Mouse (Mus musculus) cerebellum, adult 2 months (tissue): Measurements from ENCODE around the gene Btf3. TPM values are rescaled to one million over a fixed set of nuclear protein-coding genes. Genes with fewer than 3 reads are reported as not detected.

Experiments used
- DNase-seq, 2 experiments: peaks; one replicate each; pipeline ENCODE4 v3.0.0; 2021
- H3K27ac ChIP-seq: fragments of 200-500 bp; 2 replicates; pipeline ENCODE4 v1.5.1; 2012; ENCODE audit warnings: low read length, control low read depth, inconsistent platforms; ENCODE audit not compliant: insufficient read depth
- H3K27me3 ChIP-seq: fragments of 200-500 bp; 2 replicates; pipeline ENCODE4 v1.6.1; 2012; ENCODE audit warnings: inconsistent platforms, mild to moderate bottlenecking, low read length, moderate library complexity; ENCODE audit not compliant: control insufficient read depth, insufficient read depth
- H3K4me1 ChIP-seq: fragments of 200-500 bp; 2 replicates; pipeline ENCODE4 v1.6.1; 2011; ENCODE audit warnings: low read length; ENCODE audit not compliant: control insufficient read depth, insufficient read depth
- H3K4me3 ChIP-seq: fragments of 200-500 bp; replicated peaks from 2 replicates; pipeline ENCODE3; 2011; ENCODE audit warnings: mild to moderate bottlenecking, low read depth, low read length, control low read depth; ENCODE audit not compliant: insufficient read depth
- CTCF ChIP-seq: fragments of 200-500 bp; IDR thresholded peaks from 2 replicates; pipeline ENCODE4 v1.5.1; 2011; ENCODE audit warnings: low read depth, mild to moderate bottlenecking, control low read depth, low read length, moderate library complexity, borderline replicate concordance; ENCODE audit not compliant: insufficient read depth
- POLR2A ChIP-seq: fragments of 200-500 bp; IDR thresholded peaks from 2 replicates; pipeline ENCODE4 v1.6.1; 2011; ENCODE audit warnings: low read length, control low read depth, borderline replicate concordance; ENCODE audit not compliant: insufficient read depth
- WGBS: fragments of 180-500 bp; shearing (Covaris S2); methylation state at CpG from one replicate; pipeline ENCODE4 v1.1.7; 2018; 5-methylcytosine and 5-hydroxymethylcytosine counted together
- polyA plus RNA-seq: library from polyadenylated mRNA; depleted of rRNA; stranded (reverse); fragments of >200 nt; gene quantifications from 2 replicates; pipeline ENCODE4 v1.2.3, GENCODE M21; 2012

Btf3 gene
- polyA plus RNA-seq, 1 experiment: 441 TPM

DNA sequence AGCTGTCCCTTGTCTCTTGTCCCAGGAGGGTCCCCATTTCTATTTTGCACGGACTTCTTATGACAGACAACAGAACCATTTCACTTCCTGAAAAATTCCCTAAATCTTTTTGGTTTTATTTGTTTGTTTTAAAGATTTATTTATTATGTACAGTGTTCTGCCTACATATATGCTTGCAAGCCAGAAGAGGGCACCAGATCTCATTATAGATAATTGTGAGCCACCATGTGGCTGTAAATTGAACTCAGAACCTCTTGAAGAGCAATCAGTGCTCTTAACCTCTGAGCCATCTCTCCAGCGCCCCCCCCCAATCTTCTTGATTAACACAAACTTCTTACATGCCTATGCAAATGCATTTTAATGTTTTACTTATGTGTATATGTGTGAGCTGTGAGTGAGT lies 26.1 kb downstream of the Btf3 start:
- no peak for DNase-seq
- 30% methylated on average over 2 of the region's 2 CpGs for WGBS
- no peak for TF ChIP-seq CTCF
- TF ChIP-seq POLR2A: no peak
- Histone ChIP-seq H3K4me1 (no peaks in the 10 kb centered on the region), H3K27me3 (no peaks in the 10 kb centered on the region), H3K4me3 (no peak overlapping the region), H3K27ac (no peak overlapping the region)

- Histone ChIP-seq H3K27ac (no peak overlapping the region), H3K4me3 (no peak overlapping the region), H3K27me3 (no peaks in the 10 kb centered on the region; the same call in 1 of the 2 replicates), H3K4me1 (no peaks in the 10 kb centered on the region)
- DNase-seq: no peak
- no peak for TF ChIP-seq CTCF
- TF ChIP-seq POLR2A: no peak
- WGBS: 75% methylated on average over 12 of the region's 12 CpGs
Observed at GRCm38 (mm10) chr13:98280990-98281650, 35.7 kb downstream of the Btf3 start.

GRCm38 (mm10) chr13:98279686-98280085 lies 37.1 kb downstream of the Btf3 start, which contains the start of gene Gm21976:
Gene Gm21976, plus strand, starts transcription at chr13:98279887.
- 87% methylated on average over 5 of the region's 5 CpGs for WGBS
- H3K27ac ChIP-seq: no peak within 1 kb of the TSS
- no peaks in the 10 kb centered on the region for H3K4me1 ChIP-seq
- no peaks in the 10 kb centered on the region; the same call in 1 of the 2 replicates for H3K27me3 ChIP-seq
- TF ChIP-seq POLR2A (no peak), CTCF (no peak)
- H3K4me3 ChIP-seq: no peak within 1 kb of the TSS
- no peak for DNase-seq

DNA sequence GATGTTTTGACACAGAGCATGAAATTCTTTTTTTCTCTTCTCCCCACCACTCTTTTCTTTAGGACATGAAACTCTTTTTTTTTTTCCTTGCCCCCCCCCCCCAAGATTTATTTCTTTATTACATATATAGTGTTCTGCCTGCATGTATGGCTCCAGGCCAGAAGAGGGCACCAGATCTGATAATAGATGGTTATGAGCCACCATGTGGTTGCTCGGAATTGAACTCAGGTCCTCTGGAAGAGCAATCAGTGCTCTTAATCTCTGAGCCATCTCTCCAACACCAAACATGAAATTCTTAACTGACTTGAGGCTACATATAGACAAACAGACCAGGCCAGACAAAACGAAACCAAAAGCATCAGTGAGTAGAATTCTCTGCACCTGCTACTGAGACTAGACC lies 39.3 kb downstream of the Btf3 start:
- 85% methylated on average over 2 of the region's 2 CpGs for WGBS
- no peak overlapping the region for H3K4me3 ChIP-seq
- no peaks in the 10 kb centered on the region for H3K4me1 ChIP-seq

GRCm38 (mm10) chr13:98276253-98276652 lies 40.6 kb downstream of the Btf3 start:
- WGBS: 76% methylated on average over 7 of the region's 7 CpGs
- TF ChIP-seq POLR2A (no peak), CTCF (no peak)

More for the DNA sequence above, 39.3 kb downstream of the Btf3 start:
- Histone ChIP-seq H3K27ac (no peak overlapping the region), H3K27me3 (no peaks in the 10 kb centered on the region)
- TF ChIP-seq POLR2A: no peak
- no peak for TF ChIP-seq CTCF
- no peak for DNase-seq

DNA sequence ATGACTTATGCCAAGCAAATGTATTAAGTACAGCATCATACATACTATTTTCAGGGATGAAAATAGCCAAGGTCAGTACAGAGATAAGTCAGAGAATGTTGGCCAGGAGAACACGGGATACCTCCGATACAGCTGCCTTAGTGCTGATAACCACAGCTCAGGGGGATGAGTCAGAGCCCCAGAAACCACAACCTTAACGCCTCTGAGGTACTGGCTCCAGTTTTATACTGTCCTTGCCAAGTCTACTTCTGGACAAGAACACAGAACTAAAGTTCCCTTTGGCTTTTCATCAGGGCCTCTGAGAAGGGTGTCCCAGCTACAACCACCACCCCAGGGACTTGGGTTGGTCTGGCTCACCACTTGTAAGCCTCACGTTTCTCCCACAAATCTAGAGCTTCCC lies 41.2 kb downstream of the Btf3 start:
- no peak overlapping the region for H3K27ac ChIP-seq
- no peaks in the 10 kb centered on the region for H3K4me1 ChIP-seq
- DNase-seq: no peak
- TF ChIP-seq CTCF: no peak
- TF ChIP-seq POLR2A: no peak
- 79% methylated on average over 4 of the region's 4 CpGs for WGBS
- no peaks in the 10 kb centered on the region for H3K27me3 ChIP-seq
- no peak overlapping the region for H3K4me3 ChIP-seq

More at GRCm38 (mm10) chr13:98276253-98276652, 40.6 kb downstream of the Btf3 start:
- no peaks in the 10 kb centered on the region for H3K4me1 ChIP-seq
- DNase-seq: no peak
- H3K4me3 ChIP-seq: no peak overlapping the region
- H3K27ac ChIP-seq: no peak overlapping the region
- no peaks in the 10 kb centered on the region for H3K27me3 ChIP-seq

- no peaks in the 10 kb centered on the region for H3K4me1 ChIP-seq
- no peaks in the 10 kb centered on the region for H3K27me3 ChIP-seq
- H3K4me3 ChIP-seq: no peak overlapping the region
- 97% methylated on average over 9 of the region's 9 CpGs for WGBS
- no peak for DNase-seq
- TF ChIP-seq CTCF (no peak), POLR2A (no peak)
- no peak overlapping the region for H3K27ac ChIP-seq
Observed at GRCm38 (mm10) chr13:98274023-98274422, 42.8 kb downstream of the Btf3 start.

DNA sequence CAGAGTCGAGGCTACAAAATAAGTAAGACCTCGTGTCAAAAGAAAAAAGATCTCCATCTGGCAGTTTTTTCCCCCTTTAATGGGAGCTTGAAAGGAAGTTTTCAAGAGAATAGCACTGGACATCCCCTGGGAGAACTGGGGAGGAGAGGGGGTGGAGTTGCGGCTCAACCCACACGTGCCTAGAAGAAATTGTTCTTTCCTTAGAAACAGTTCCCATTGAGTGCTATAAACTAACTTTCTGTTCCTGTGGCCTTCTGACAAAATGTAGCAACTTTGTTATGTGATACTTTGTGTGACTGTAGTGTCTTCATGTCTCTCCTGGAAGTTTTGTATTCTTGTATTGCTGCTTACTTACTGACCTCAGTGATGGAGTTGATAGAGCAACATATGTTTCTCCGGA lies 52.7 kb downstream of the Btf3 start:
- Histone ChIP-seq H3K4me3 (peak overlapping the region; percentile 67), H3K4me1 (no peaks in the 10 kb centered on the region), H3K27me3 (no peaks in the 10 kb centered on the region), H3K27ac (no peak overlapping the region)
- DNase-seq: no peak
- WGBS: 16% methylated on average over 5 of the region's 5 CpGs
- no peak for TF ChIP-seq CTCF
- no peak for TF ChIP-seq POLR2A
